Mouse (Mus musculus) liver, embryonic 15.5 days (tissue): ENCODE data around the gene Mogat2. TPM values are rescaled to one million over a fixed set of nuclear protein-coding genes. Genes with fewer than 3 reads are reported as not detected.

Source experiments
- ATAC-seq: fragments of 200-750 bp; cut with Nextera tagmentation; 2 replicates; pipeline ENCODE4 v1.8.0; 2017; ENCODE audit warnings: moderate number of reproducible peaks, mild to moderate bottlenecking, moderate library complexity; ENCODE audit not compliant: insufficient read depth
- H3K27ac ChIP-seq: fragments of 300-500 bp; sonication (generic); replicated peaks from 2 replicates; pipeline ENCODE4 v1.5.1; 2015; ENCODE audit warnings: mild to moderate bottlenecking, inconsistent platforms
- H3K27me3 ChIP-seq: fragments of 300-500 bp; sonication (generic); 2 replicates; pipeline ENCODE4 v1.6.1; 2015; ENCODE audit warnings: mild to moderate bottlenecking, inconsistent platforms
- H3K36me3 ChIP-seq: fragments of 300-500 bp; sonication (generic); replicated peaks from 2 replicates; pipeline ENCODE4 v1.6.1; 2015; ENCODE audit warnings: moderate library complexity, mild to moderate bottlenecking, inconsistent platforms
- H3K4me1 ChIP-seq: fragments of 300-500 bp; sonication (generic); replicated peaks from 2 replicates; pipeline ENCODE4 v1.6.1; 2015; ENCODE audit warnings: inconsistent platforms
- H3K4me2 ChIP-seq: fragments of 300-500 bp; sonication (generic); 2 replicates; pipeline ENCODE4 v1.6.1; 2015; ENCODE audit warnings: moderate library complexity, mild to moderate bottlenecking, inconsistent platforms
- H3K4me3 ChIP-seq: fragments of 300-500 bp; sonication (generic); replicated peaks from 2 replicates; pipeline ENCODE4 v1.5.1; 2015; ENCODE audit warnings: mild to moderate bottlenecking, inconsistent platforms
- H3K9ac ChIP-seq: fragments of 300-500 bp; sonication (generic); 2 replicates; pipeline ENCODE4 v1.6.1; 2015; ENCODE audit warnings: moderate library complexity, mild to moderate bottlenecking, inconsistent platforms
- H3K9me3 ChIP-seq: fragments of 300-500 bp; sonication (generic); replicated peaks from 2 replicates; pipeline ENCODE4 v1.6.1; 2016; ENCODE audit warnings: inconsistent platforms
- WGBS: fragments of 180-500 bp; shearing (Covaris S2); methylation state at CpG from one replicate; pipeline ENCODE4 v1.1.7; 2015; ENCODE audit warnings: mixed read lengths; ENCODE audit not compliant: insufficient replicate concordance; 5-methylcytosine and 5-hydroxymethylcytosine counted together
- polyA plus RNA-seq: library from polyadenylated mRNA; unstranded; fragments of >200 nt; fragmentation: Nextera tagmentation; extraction: Ambion mirVana; gene quantifications from 2 replicates; pipeline ENCODE4 v1.2.1, GENCODE M21; 2015

The Mogat2 gene
- polyA plus RNA-seq, 1 experiment from 2014 or later: 30.7 TPM

- no peaks in the 10 kb centered on the region for H3K9me3 ChIP-seq
- H3K9ac ChIP-seq: no peak overlapping the region
- whole genome bisulfite sequencing: 39% methylated on average over 2 of the region's 2 CpGs
- no peaks in the 10 kb centered on the region for H3K36me3 ChIP-seq
- H3K4me2 ChIP-seq: no peak overlapping the region
- no peak overlapping the region for H3K27ac ChIP-seq
- H3K27me3 ChIP-seq: no peaks in the 10 kb centered on the region
- no peak overlapping the region for H3K4me3 ChIP-seq
- peaks cover 13% of the 10 kb centered on the region for H3K4me1 ChIP-seq
- ATAC-seq: no peak
Measured at GRCm38 (mm10) chr7:99194511-99194910, 43.9 kb downstream of the Mogat2 start.

- Histone ChIP-seq H3K9me3 (no peaks in the 10 kb centered on the region), H3K4me1 (peaks cover 12% of the 10 kb centered on the region), H3K27me3 (no peaks in the 10 kb centered on the region), H3K36me3 (no peaks in the 10 kb centered on the region), H3K9ac (no peak overlapping the region), H3K4me3 (no peak overlapping the region), H3K27ac (no peak overlapping the region), H3K4me2 (no peak overlapping the region)
- ATAC-seq: no peak
- 62% methylated on average over 4 of the region's 4 CpGs for WGBS
Measured at GRCm38 (mm10) chr7:99193926-99194325, 44.5 kb downstream of the Mogat2 start.

- H3K27me3 ChIP-seq: no peaks in the 10 kb centered on the region
- peak overlapping the region; percentile 39; the same call in 1 of the 2 replicates for H3K27ac ChIP-seq
- H3K9me3 ChIP-seq: no peaks in the 10 kb centered on the region
- no peak overlapping the region for H3K4me2 ChIP-seq
- peak; percentile 24 for ATAC-seq
- H3K9ac ChIP-seq: no peak overlapping the region
- H3K4me3 ChIP-seq: no peak overlapping the region
- peaks cover 29% of the 10 kb centered on the region for H3K4me1 ChIP-seq
- no peaks in the 10 kb centered on the region for H3K36me3 ChIP-seq
Measured at GRCm38 (mm10) chr7:99191411-99191810, 47.0 kb downstream of the Mogat2 start.

GRCm38 (mm10) chr7:99189885-99190284 lies 48.5 kb downstream of the Mogat2 start:
- WGBS: 37% methylated on average over 5 of the region's 5 CpGs
- H3K4me2 ChIP-seq: no peak overlapping the region
- H3K4me1 ChIP-seq: peaks cover 29% of the 10 kb centered on the region
- no peaks in the 10 kb centered on the region for H3K36me3 ChIP-seq
- peak overlapping the region; percentile 56 for H3K27ac ChIP-seq
- H3K27me3 ChIP-seq: no peaks in the 10 kb centered on the region
- no peaks in the 10 kb centered on the region for H3K9me3 ChIP-seq
- H3K4me3 ChIP-seq: no peak overlapping the region
- no peak overlapping the region for H3K9ac ChIP-seq
- ATAC-seq: no peak

- 56% methylated on average over 6 of the region's 6 CpGs for WGBS
Measured at GRCm38 (mm10) chr7:99188630-99189029, 49.8 kb downstream of the Mogat2 start.

GRCm38 (mm10) chr7:99187451-99187850 lies 51.0 kb downstream of the Mogat2 start:
- peaks cover 45% of the 10 kb centered on the region for H3K4me1 ChIP-seq
- 69% methylated on average over 5 of the region's 5 CpGs for WGBS
- H3K4me3 ChIP-seq: no peak overlapping the region
- no peaks in the 10 kb centered on the region for H3K9me3 ChIP-seq
- no peak overlapping the region for H3K4me2 ChIP-seq
- no peak for ATAC-seq
- H3K27ac ChIP-seq: no peak overlapping the region
- H3K9ac ChIP-seq: no peak overlapping the region
- no peaks in the 10 kb centered on the region for H3K36me3 ChIP-seq
- H3K27me3 ChIP-seq: peaks cover 7% of the 10 kb centered on the region; the same call in 1 of the 2 replicates

More at GRCm38 (mm10) chr7:99188630-99189029, 49.8 kb downstream of the Mogat2 start:
- Histone ChIP-seq H3K4me3 (no peak overlapping the region), H3K27me3 (0 out of 2 replicates have a peak, but pooled peaks cover 4% of the 10 kb centered on the region), H3K9me3 (no peaks in the 10 kb centered on the region), H3K27ac (peak overlapping the region; percentile 56), H3K9ac (no peak overlapping the region), H3K4me1 (peaks cover 36% of the 10 kb centered on the region), H3K4me2 (no peak overlapping the region), H3K36me3 (no peaks in the 10 kb centered on the region)
- ATAC-seq: no peak

GRCm38 (mm10) chr7:99185405-99185804 lies 53.0 kb downstream of the Mogat2 start:
- no peaks in the 10 kb centered on the region for H3K9me3 ChIP-seq

GRCm38 (mm10) chr7:99183751-99184150 lies 54.7 kb downstream of the Mogat2 start:
- Histone ChIP-seq H3K4me2 (peak overlapping the region; percentile 87; the same call in 1 of the 2 replicates), H3K27ac (no peak overlapping the region), H3K9ac (no peak overlapping the region), H3K36me3 (no peaks in the 10 kb centered on the region), H3K4me1 (peaks cover 45% of the 10 kb centered on the region), H3K9me3 (no peaks in the 10 kb centered on the region), H3K27me3 (peaks cover 20% of the 10 kb centered on the region), H3K4me3 (no peak overlapping the region)
- no peak for ATAC-seq
- WGBS: 24% methylated on average over 6 of the region's 6 CpGs

More at GRCm38 (mm10) chr7:99185405-99185804, 53.0 kb downstream of the Mogat2 start:
- 83% methylated on average over 3 of the region's 3 CpGs for WGBS
- Histone ChIP-seq H3K4me1 (peaks cover 55% of the 10 kb centered on the region), H3K4me3 (no peak overlapping the region), H3K4me2 (no peak overlapping the region), H3K36me3 (no peaks in the 10 kb centered on the region), H3K9ac (no peak overlapping the region), H3K27ac (no peak overlapping the region), H3K27me3 (peaks cover 20% of the 10 kb centered on the region)
- no peak for ATAC-seq

GRCm38 (mm10) chr7:99182432-99183172 lies 55.8 kb downstream of the Mogat2 start, which contains the start of gene Dgat2:
Gene Dgat2 (minus strand): TSS chr7:99182719.
- under 1% methylated on average over 63 of the region's 63 CpGs for WGBS
- peak within 1 kb of the TSS; percentile 46 for H3K27ac ChIP-seq
- peak; percentile 82 for ATAC-seq
- peak within 1 kb of the TSS; percentile 61 for H3K9ac ChIP-seq
- no peaks in the 10 kb centered on the region for H3K36me3 ChIP-seq
- peak within 1 kb of the TSS; percentile 64 for H3K4me3 ChIP-seq
- peak within 1 kb of the TSS; percentile 87 for H3K4me2 ChIP-seq
- H3K4me1 ChIP-seq: peaks cover 43% of the 10 kb centered on the region
- H3K27me3 ChIP-seq: peaks cover 20% of the 10 kb centered on the region
- H3K9me3 ChIP-seq: no peaks in the 10 kb centered on the region

- ATAC-seq: peak; percentile 2
- no peaks in the 10 kb centered on the region for H3K36me3 ChIP-seq
- H3K4me3 ChIP-seq: peak overlapping the region; percentile 64
- 18% methylated on average over 14 of the region's 14 CpGs for WGBS
- H3K27ac ChIP-seq: peak overlapping the region; percentile 46; the same call in 1 of the 2 replicates
- H3K4me2 ChIP-seq: peak overlapping the region; percentile 87
- peak overlapping the region; percentile 61 for H3K9ac ChIP-seq
- peaks cover 36% of the 10 kb centered on the region for H3K4me1 ChIP-seq
- H3K9me3 ChIP-seq: no peaks in the 10 kb centered on the region
- peaks cover 20% of the 10 kb centered on the region for H3K27me3 ChIP-seq
Measured at GRCm38 (mm10) chr7:99181619-99182431, 56.6 kb downstream of the Mogat2 start.

GRCm38 (mm10) chr7:99180162-99180561 lies 58.3 kb downstream of the Mogat2 start:
- ATAC-seq: no peak
- no peak overlapping the region for H3K27ac ChIP-seq
- whole genome bisulfite sequencing: 37% methylated on average over 1 of the region's 1 CpGs
- no peaks in the 10 kb centered on the region for H3K36me3 ChIP-seq
- H3K9me3 ChIP-seq: no peaks in the 10 kb centered on the region
- H3K27me3 ChIP-seq: peaks cover 20% of the 10 kb centered on the region
- H3K4me1 ChIP-seq: peaks cover 36% of the 10 kb centered on the region
- peak overlapping the region; percentile 87 for H3K4me2 ChIP-seq
- peak overlapping the region; percentile 33; the same call in 1 of the 2 replicates for H3K9ac ChIP-seq
- H3K4me3 ChIP-seq: peak overlapping the region; percentile 64
